Mouse (Mus musculus): ENCODE results near the gene Hax1.

GRCm38 (mm10) chr3:90010291-90010690 is 11.7 kb upstream of the Hax1 start:
- TF ChIP-seq POLR2A (IDR thresholded peaks at IDR 0.05; ENCODE audit: insufficient read depth, low read depth, low read length) (no peak), CTCF (IDR thresholded peaks at IDR 0.05) (no peak), EP300 (IDR thresholded peaks at IDR 0.05; ENCODE audit: insufficient read depth, low read depth, low read length) (no peak)

Data from heart, adult 2 months (tissue).